Mouse (Mus musculus): ENCODE results near the gene Itgal.
A peak's percentile ranks its signal among the peaks of the same experiment; 100 is the strongest.

Gene Itgal

GRCm38 (mm10) chr7:127278311-127278710 is 17.7 kb upstream of the Itgal start:
- DNase-seq (ENCODE audit: low spot score in 2 of 2) = no peak

GRCm38 (mm10) chr7:127280092-127280491 is 16.0 kb upstream of the Itgal start:
- DNase-seq (ENCODE audit: low spot score in 2 of 2) = no peak

- no peak for DNase-seq (ENCODE audit: low spot score in 2 of 2)
These were observed 14.9 kb upstream of the Itgal start for GRCm38 (mm10) chr7:127281114-127281513.

GRCm38 (mm10) chr7:127282190-127282589 is 13.9 kb upstream of the Itgal start:
- no peak for DNase-seq (ENCODE audit: low spot score in 2 of 2)

- no peak for DNase-seq (ENCODE audit: low spot score in 2 of 2)
These were observed 10.9 kb upstream of the Itgal start for GRCm38 (mm10) chr7:127285154-127285553.

GRCm38 (mm10) chr7:127287940-127288339 is 8.1 kb upstream of the Itgal start:
- no peak for DNase-seq (ENCODE audit: low spot score in 2 of 2)

- DNase-seq (ENCODE audit: low spot score in 2 of 2) = no peak
These were observed 6.8 kb upstream of the Itgal start for GRCm38 (mm10) chr7:127289306-127289705.

- no peak for DNase-seq (ENCODE audit: low spot score in 2 of 2)
These were observed 5.9 kb upstream of the Itgal start for GRCm38 (mm10) chr7:127290142-127290541.

- no peak for DNase-seq (ENCODE audit: low spot score in 2 of 2)
These were observed 911 bp downstream of the Itgal start for GRCm38 (mm10) chr7:127296786-127297555.

GRCm38 (mm10) chr7:127297586-127298193 is 1.6 kb downstream of the Itgal start:
- DNase-seq (ENCODE audit: low spot score in 2 of 2) = no peak

GRCm38 (mm10) chr7:127308431-127308830 is 12.4 kb downstream of the Itgal start:
- no peak for DNase-seq (ENCODE audit: low spot score in 2 of 2)

GRCm38 (mm10) chr7:127308887-127309286 is 12.8 kb downstream of the Itgal start:
- DNase-seq (ENCODE audit: low spot score in 2 of 2) = peak in 1 of 2 experiments; percentile 43

GRCm38 (mm10) chr7:127309951-127310350 is 13.9 kb downstream of the Itgal start:
- no peak for DNase-seq (ENCODE audit: low spot score in 2 of 2)

- DNase-seq (ENCODE audit: low spot score in 2 of 2) = no peak
These were observed 17.9 kb downstream of the Itgal start for GRCm38 (mm10) chr7:127313912-127314311.

GRCm38 (mm10) chr7:127321106-127321505 is 25.0 kb downstream of the Itgal start:
- DNase-seq (ENCODE audit: low spot score in 2 of 2) = no peak

- no peak for DNase-seq (ENCODE audit: low spot score in 2 of 2)
These were observed 26.0 kb downstream of the Itgal start for GRCm38 (mm10) chr7:127322085-127322484.

- no peak for DNase-seq (ENCODE audit: low spot score in 2 of 2)
These were observed 28.9 kb downstream of the Itgal start for GRCm38 (mm10) chr7:127324944-127325343.

- DNase-seq (ENCODE audit: low spot score in 2 of 2) = no peak
These were observed 29.5 kb downstream of the Itgal start for GRCm38 (mm10) chr7:127325550-127325949.

- DNase-seq (ENCODE audit: low spot score in 2 of 2) = peak in 1 of 2 experiments; percentile 44
These were observed 30.6 kb downstream of the Itgal start for GRCm38 (mm10) chr7:127326685-127327084.

- DNase-seq (ENCODE audit: low spot score in 2 of 2) = no peak
These were observed 37.2 kb downstream of the Itgal start for GRCm38 (mm10) chr7:127333240-127333639.

GRCm38 (mm10) chr7:127335604-127336003 is 39.5 kb downstream of the Itgal start:
- no peak for DNase-seq (ENCODE audit: low spot score in 2 of 2)

GRCm38 (mm10) chr7:127337636-127338035 is 41.6 kb downstream of the Itgal start:
- DNase-seq (ENCODE audit: low spot score in 2 of 2) = no peak

- DNase-seq (ENCODE audit: low spot score in 2 of 2) = no peak
These were observed 45.3 kb downstream of the Itgal start for GRCm38 (mm10) chr7:127341356-127341755.
